Mouse (Mus musculus) adipocyte (in vitro differentiated cells): ENCODE data around the gene Cmc2.

Source experiments
- DNase-seq: peaks from one replicate; pipeline ENCODE4 v3.0.0-alpha.2; 2016; ENCODE audit warnings: low spot score

Cmc2 gene

DNA sequence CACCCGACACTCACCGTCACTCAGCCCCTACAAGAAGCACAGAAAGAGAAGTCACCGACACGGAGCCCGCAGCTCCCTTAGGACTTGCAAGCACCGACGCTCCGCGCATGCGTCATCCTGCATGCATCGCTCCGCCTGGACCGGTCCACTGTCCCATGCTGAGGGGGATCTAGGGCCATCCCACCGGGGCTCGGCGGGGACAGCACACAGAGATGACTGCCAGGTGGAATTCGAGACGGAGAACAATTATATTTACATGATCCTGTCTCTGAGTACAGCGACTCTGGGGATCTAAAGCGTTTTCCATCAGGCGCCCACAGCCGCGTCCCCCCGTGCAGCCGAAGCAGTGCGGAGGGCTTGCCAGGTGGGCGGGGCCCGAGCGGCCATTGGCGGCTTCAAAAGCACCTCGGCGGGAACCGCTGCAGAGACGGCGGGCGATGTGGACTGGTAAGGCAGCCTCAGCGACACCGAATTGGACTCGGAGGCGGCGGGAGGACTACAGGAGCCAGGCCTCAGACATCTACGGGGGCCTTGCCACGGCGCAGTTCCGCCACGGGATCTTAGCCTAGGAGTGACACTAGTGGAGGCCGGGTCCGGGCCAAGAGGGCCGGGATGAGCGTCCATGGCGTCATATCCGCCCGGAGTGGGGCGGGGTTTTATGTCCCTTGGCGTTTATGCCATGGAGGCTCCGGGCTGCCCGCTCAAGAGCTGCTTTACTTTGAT is at the start of gene Cmc2, which contains the start of gene Cenpn:
Cmc2 (minus strand) TSS at position 119 of the 723 bp plus-strand sequence.
Cenpn (plus strand) TSS at position 394 of the 723 bp plus-strand sequence.
- DNase-seq = peak; percentile 98

DNA sequence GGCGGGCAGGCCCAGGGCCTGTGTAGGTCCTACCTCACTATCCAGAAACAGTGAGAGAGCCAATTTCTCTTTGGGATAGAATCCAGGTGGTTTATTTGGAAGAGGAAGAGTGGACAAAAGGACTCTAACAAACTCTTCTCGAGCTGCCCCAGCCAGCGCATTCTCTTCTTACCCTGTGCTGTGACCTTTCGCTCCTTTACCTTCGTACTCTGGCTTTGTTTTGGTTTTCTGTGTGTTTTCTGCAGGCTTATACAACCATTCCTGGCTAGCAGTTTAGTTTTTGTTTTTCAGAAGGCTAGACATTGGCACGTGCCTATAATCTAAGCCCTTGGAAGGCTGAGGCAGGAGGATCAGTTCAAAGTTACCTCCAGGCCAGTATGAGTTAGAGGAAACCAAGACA is 48.3 kb upstream of the Cmc2 start:
- peak; percentile 55 for DNase-seq

DNA sequence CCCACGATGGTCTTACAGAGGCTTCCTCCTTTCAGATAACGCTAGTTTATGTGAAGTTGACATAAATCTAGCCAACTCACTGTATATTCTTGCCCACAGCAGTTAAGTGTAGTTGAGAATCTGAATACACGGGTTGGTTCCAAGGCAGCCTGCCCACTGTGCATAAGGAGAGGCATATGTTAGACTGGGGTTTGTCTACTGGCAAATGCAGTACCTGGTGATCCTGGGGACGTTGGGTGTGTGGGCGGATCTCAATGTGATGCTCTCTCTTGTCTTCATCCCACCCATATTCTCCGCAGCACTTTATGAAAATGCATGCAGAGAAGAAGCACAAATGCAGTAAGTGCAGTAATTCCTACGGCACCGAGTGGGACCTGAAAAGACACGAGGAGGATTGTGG is 33.2 kb upstream of the Cmc2 start:
- no peak for DNase-seq

DNA sequence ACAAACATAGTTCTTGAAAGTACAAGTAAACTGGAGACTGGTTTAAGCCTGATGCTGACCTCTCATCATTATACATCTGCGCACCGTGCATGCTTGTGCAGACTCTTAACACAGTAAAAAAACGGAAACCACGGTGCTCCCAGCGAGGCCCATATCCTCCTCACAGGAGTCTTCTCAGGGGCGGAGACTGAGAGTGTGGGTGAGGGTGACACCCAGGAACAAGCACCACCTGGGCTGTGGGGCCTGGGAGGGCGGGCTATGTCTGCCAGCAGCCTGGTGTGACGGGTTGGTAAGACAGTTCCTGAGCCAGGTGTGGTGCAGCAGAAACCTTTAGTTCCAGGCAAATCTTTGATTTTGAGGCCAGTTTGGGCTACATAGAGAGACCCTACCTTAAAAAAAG is 31.2 kb upstream of the Cmc2 start:
- no peak for DNase-seq

DNA sequence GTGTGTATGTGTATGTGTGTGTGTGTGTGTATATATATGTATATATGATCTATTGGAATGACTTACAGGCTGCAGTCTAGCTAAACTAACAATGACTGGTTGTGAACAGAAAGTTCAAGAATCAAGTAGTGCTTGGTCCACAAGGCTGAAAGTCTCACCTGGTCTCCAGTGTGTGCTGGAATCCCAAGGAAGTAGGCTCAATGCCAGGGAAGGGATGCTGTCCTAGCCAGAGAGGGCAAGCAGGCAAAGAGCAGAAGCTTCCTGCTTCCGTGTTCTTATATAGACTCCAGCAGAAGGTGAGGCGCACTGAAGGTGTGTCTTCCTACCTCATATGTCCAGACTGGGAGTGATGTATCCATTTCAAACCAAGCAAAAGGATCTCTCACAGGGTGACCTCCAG is 30.5 kb upstream of the Cmc2 start:
- no peak for DNase-seq

DNA sequence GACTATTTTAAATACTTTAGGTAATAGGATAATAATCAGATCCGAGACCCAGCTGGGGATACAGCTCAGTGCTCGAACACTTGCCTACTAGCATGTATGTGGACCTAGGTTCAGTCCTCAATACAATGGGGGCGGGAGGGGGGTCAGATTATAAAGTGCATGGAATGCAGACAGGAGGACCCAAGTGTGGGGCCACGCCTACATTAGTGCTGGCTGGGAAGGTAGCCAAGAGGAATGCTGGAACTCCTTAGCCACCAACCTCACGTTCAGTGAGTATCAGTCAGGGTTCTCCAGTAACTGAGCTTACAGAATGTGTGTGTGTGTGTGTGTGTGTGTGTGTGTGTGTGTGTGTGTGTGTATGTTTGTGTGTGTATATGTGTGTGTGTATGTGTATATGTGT is 30.1 kb upstream of the Cmc2 start:
- peak; percentile 48 for DNase-seq

DNA sequence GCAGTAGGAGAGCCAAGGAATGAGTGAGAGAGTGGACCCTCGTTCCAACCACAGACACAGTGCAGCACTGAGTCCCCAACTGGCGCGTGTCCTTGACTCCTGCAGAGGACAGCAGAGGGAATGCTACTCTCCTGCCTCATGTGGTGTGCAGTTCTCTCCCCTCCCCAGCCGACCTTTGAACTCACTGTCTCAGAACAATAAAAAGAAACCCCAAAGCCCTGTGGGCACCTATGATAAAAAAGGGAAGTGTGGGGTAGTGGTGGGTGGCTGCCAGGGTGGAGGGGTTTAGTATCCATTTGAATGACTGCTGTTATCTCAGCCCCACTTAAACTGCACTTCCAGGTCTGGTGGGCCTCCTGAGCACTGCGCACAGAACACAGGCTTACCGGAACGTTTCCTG is 26.3 kb upstream of the Cmc2 start:
- no peak for DNase-seq

DNA sequence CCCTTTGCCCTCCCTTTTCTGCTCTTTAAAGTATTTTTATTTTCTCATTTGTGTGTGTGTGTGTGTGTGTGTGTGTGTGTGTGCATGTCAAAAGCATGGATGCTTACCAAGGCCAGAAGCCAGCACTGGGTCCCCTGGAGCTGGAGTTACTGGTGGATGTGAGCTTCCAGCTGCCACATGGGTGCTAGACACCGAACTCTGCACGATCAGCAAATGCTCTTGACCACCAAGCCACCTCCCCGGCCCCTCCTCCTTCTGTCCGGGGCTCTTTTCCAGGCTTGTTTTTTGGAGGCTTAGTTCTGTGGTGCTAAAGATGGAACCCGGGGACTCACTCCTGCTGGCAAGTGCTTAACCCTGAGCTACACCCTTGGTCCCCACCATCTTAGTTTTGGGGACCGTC is 25.6 kb upstream of the Cmc2 start:
- DNase-seq = no peak

DNA sequence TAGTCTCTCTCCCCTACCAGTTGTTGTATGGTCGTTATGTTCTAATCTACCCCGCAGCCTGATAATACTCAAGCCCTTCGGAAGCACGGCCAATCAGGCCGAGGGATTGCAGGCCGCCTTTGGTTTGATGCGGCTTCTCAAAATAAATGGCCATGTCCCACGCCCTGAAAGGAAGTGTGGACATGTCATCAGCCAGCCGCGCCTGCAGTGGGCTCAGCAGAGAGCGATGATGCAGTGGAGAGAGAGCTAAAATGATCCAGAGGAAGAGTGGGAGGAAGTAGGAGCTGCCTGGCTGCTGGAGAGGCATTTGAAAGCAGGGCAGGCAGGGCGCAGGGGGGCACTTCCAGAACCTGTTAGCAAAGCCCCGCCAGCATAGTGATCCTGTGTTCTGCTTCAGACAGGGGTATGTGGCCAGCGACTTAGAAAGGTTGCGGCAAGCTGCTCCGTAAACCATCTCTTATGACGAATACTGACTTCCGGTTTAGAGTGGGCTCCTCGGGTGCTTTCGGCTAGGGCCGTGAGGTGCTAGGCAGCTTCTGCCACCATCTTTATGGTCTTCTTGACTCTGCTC is 25.1 kb upstream of the Cmc2 start:
- no peak for DNase-seq

DNA sequence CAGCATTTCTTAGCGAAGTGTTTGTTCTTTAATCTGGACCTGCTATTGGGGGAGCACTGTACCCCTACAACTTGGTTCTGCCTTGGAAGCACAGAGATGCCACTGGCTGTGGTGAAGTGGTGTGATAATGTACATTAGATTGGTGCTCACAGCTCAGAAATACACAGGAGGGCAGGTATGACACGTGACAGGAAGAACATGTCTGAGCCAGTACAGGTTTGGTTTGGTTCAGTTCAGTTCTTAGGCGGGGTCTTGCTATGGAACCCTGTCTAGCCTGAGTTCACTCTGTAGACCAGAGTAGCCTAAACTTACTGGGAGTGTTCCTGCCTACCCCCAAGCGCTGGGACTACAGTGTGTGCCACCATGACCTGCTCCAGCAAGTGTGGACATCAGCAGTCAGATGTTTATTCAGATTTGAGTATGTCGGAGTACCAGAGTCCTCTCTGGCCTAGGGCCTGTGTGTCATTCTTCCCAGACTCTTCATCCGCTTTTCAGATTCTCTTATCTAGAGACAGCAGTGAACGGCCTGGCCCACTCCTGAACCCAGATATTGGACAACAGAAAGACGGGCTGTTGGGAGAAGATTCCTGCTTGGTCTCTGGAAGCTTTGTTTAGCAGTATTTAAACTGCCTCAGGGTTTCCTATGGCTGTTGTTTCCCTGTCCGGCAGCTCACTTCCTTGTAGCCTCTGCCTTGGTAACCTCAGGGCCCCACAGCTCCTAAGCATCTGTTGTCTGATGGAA is 24.1 kb upstream of the Cmc2 start:
- no peak for DNase-seq

DNA sequence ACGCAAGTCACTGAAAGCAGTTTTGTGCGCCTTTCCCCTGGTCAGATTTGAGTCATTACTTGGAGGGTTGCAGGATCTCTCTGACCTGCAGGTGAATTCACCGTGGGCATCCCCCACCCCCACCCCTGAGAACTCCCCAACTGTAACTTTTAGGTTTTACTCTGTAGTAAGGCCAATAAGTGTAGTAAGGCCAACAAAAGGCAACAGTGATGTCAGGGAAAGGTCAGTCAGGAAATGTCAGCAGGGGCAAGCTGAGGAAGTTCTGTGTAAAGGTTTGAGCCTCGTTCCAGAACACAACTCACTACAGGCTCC is 23.1 kb upstream of the Cmc2 start:
- DNase-seq = no peak

DNA sequence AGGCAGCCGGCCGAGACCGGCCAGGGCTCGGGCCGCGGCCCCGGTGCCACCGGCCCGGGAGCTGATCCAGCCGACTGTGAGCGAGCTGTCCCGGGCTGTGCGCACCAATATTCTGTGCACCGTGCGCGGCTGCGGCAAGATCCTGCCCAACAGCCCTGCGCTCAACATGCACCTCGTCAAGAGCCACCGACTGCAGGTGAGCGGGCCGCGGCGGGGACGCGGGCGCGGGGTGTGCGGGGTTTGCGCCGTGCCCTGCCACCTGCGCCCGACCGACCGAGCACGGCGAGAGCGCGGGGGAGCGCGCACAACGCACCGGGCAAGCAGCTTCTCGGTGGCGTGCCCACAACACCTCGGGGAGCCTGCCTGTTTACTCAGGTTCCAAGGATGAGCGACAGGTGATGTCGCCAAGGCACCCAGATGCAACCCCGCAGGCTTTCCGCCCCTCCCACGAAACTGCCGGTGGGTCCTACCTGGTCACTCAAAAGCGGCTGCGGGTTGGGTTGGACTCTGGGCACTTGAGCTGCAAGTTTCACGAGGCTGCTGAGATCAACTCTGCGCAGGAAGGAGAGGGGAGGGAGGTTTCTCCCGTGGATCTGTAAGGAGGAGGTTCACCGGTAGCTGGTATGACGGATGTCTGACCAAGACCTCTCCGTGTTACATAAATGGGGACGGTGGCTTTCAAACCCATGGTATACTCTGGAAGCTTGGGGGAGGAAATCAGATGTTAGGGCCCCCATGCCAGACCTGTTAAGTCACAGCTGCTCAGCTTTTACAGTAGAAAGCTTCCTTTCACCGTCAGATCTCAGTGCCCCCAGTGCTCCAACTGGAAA is 22.5 kb upstream of the Cmc2 start:
- peak; percentile 44 for DNase-seq

DNA sequence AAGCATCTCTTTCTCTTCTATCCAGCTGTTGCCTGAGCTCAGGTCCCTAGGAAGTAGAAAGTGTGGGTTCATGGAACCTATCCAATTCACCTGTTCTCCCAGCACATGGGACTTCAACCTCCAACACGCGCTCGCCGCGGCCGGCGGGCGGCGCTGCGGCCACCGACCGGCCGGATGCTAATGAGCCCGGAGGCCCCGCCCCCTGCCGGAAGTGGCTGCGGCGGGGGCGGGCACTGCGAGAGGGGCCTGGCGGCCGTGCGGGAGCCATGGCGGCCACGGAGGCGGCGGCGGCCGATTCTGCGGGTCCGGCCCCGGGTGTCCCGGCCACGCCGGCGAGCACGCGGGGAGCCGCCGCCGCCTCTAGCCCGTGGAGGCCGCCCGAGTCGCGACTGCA is 21.9 kb upstream of the Cmc2 start, which contains the start of gene Atmin:
Atmin (plus strand) TSS at position 233 of the 394 bp plus-strand sequence.
- peak; percentile 88 for DNase-seq

DNA sequence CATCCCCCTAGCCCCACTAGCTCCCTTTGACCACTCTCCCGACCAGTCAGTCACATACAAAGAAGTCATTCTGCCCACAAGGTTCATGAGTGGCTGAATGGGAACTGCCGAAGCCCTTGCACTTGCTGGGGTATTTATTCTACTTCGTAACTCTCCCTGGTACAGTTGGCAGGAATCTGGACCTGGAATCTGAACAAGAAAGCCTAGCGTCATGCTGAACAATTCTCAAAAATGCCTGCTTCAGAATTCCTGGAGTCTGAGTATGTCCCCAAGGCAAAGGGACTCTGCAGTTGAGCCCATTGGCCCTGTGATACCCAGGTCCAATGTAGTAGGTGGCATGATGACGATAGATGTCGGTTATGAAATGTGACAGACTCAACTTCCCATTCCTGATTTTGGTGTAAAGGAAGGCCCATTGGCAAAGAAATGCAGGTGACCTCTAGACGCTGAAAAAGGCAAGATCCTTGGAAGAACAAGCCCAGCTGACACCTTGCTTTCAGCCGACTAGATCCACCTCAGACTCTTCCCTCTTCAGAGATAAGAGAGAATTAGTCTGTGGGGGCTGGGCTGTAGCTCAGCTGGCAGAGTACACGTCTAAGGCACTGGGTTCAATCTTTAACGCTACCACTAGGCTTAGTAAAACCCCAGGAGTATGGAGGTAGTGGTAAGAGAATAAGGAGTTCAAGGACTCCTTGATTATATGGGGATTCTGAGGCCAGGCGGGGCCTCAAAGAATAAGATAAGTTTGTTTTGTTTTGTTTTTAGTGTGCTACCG is 21.2 kb upstream of the Cmc2 start:
- DNase-seq = peak; percentile 51

DNA sequence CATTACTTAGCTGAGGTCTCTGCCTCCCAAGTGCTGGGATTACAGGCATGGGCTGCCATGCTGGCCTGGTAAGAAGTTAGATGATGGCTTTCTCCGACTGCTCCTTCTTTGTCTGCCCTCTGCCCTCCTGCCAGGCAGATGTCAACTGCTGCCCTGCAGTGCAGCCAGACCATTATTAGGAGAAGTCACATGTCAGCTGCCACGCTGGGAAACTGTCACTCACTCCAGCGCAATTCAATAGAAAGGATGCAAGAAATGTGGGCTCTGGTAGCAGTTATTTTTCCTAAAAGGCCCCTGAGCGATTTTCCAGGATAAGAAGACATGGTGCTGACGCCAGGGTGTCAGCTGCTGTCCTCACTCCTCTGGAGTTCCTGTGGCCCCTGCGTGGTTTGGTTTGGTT is 14.3 kb upstream of the Cmc2 start:
- no peak for DNase-seq

DNA sequence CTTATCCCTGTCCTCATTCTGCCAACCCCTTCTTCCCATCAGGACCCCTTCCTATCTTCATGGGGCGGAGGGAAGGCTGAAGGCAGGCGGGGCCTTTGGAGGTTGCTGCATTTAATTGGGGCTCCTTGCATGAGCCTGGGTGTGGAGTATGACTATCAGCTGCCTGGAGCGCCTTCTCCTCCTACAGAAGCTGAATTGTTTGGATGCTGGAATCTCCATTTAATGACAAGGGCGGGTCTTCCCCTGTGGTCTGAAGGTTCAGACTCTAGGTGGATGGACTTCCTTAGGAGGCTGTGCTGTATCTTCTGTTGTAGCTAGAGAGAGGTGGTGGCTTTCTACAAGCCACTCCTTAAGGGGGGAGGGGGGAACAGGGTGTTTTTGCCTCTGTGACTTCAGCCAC is 13.7 kb upstream of the Cmc2 start:
- no peak for DNase-seq

DNA sequence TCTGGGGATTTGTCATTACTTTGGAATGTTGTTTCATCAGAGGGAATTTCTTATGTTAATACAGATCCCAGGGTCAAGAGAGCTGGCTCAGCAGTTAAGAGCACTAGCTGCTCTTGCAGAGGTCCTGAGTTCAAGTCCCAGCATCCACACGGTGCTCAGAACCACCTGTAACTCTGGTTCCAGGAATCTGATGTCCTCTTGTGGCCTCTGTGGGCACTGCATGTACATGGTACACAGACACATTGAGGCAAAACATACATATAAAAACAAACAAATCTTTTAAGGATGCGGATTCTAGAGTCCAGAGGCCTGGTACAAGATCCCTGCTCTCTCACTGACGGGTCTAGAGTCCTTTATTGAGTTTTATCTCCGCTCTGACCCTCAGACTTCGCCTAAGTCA is 7.3 kb upstream of the Cmc2 start:
- no peak for DNase-seq

DNA sequence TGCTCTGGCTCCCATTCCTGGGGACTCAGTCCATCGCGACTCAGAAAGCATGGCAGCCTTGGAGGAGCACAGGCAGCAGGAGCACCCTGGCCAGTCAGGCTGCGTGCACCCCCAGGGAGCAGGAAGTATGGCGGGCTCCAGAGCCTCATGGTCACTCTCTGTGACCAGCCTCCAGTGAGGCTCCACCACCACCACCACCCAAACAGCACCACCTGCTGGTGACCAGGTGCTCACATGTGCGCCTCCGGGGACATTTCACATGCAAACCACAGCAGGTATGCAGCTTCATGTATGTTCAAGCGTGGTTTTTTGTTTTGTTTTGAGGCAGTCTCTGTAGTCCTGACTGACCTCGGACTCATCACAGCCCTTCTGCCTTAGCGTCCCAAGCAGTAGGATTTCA is 6.6 kb upstream of the Cmc2 start:
- no peak for DNase-seq

DNA sequence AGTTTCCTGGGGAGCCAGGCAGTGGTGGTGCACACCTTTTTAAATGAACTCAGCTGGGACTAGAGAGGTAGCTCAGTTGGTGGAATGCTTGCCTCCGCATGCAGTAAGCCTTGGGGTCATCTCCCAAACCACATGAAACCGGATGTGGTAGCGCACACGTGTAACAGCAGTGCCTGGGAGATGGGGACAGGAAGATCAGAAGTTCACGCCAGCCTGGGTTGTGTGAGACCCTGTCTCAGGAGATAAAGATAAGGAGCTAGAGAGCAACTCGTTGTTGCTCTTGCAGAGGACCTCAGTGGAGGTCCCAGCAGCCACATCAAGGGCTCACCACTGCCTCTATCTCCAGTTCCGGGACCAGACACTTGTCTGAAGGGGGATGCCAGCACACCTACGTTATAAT is 2.3 kb upstream of the Cmc2 start:
- DNase-seq = no peak

DNA sequence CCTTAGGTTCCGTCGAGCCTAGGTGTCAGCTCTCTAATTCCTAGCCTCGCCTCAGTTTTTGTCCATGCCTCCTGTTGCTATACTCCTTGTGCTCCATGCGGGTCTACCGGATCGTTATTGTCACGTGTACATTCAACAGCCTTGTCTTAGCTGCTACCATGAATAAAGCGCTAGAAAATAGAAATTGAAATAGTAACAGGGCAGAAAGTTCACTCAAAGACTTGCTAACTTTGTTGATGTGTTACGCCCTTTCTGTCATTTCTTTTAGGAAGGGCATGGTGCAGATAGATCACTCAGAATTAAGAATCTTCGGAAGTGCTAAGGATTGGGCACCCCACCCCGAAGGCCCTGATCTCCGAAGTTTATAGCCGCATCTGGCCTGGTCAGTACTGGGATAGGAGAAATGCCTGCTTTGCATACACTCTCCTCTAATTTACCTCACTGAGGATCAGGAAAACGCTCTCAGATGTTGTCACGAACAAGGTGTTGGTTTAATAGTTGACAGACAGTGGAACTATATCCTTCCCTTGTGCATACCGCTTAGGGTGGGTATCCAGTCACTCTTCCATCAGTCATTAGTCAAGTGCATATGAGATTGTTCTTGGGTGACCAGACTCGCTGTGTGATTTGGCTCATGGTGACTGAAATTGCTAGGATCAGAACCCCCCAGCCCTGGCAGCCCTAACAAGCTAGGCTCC is 954 bp upstream of the Cmc2 start:
- DNase-seq = no peak

DNA sequence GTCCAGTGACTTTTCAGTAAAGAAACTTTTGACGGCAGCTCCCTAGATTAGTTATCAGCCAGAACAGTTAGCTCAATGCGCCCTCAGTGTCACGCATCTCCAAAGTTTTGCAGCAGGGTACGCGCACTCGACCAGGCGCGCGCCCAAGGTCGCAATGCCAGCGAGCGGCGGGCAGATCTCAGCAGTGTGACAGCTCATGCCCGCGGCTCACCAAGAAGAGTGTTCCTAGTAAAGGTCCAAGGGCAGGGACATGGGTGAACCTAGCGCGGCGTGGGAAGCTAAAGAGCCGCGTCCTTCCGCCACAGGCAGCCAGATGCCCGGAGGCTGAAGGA is 284 bp downstream of the Cmc2 start:
- DNase-seq = no peak
